Mouse (Mus musculus): ENCODE measurements around the gene Epp13.

DNA sequence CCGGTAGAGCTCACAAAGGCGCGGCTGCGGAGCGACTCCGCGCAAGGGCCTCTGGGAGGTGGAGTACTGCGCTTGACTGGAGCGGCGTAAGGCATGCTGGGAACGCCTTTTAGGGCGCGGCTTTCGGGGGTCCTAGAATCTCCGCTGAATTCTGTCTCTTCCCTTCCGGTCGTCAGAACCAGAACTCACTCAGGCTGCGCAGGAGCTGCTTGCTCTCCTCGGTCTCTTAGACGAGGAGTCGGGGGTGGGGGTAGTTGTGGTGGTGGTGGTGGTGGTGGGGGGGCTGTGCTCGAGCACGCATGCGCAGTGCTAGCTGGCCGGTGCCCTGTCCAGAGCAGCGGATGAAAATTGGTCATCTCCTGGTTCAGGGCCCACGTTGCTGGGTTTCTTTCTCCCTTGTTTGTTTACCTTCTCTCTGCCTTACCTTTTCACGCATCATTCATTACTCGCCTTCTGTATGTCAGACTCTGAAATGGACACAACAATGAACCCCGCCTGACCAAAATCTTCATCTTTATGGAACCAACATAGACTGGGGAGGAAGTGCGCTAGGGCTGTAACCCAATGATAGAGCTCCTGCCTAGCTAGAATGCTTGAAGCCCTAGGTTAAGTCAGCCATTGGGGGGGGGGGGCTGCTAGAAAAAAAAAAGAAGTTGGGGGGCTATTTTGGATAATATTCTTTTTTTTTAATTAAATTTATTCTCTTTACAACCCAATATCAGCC is 78.9 kb downstream of the Epp13 start, which contains the start of gene Zfp583:
- TF ChIP-seq EP300 (IDR thresholded peaks at IDR 0.05; ENCODE audit: insufficient read depth, low read depth, low read length) (no peak), POLR2A (IDR thresholded peaks at IDR 0.05; ENCODE audit: insufficient read depth, low read depth, low read length) (0 out of 2 replicates have a peak, but pooled peaks have one; percentile 19)
